Mouse (Mus musculus): ENCODE data around the gene Tas2r129.
"Not testable (repeated sequence)": the region's sequence is repeated elsewhere in the genome, so short reads cannot be mapped to it uniquely, and the experiment has no call there.

Tas2r129 gene

GRCm38 (mm10) chr6:132950802-132951201 is at the start of gene Tas2r129:
Gene Tas2r129, plus strand, starts transcription at chr6:132951102.
- DNase-seq (ENCODE audit: low spot score in 2 of 2): no peak

- no peak for DNase-seq (ENCODE audit: low spot score in 2 of 2)
Observed at GRCm38 (mm10) chr6:132909351-132909750, 41.6 kb upstream of the Tas2r129 start, which contains the start of gene Tas2r125. Gene Tas2r125, plus strand, starts transcription at chr6:132909651.

- not testable (repeated sequence) for DNase-seq (ENCODE audit: low spot score in 2 of 2)
Observed at GRCm38 (mm10) chr6:132941376-132941775, 9.5 kb upstream of the Tas2r129 start.

GRCm38 (mm10) chr6:132957819-132958218 is 6.9 kb downstream of the Tas2r129 start, which contains the start of gene Tas2r131:
Gene Tas2r131, minus strand, starts transcription at chr6:132957919.
- no peak for DNase-seq (ENCODE audit: low spot score in 2 of 2)

- no peak for DNase-seq (ENCODE audit: low spot score in 2 of 2)
Observed at GRCm38 (mm10) chr6:132980865-132981264, 30.0 kb downstream of the Tas2r129 start, which contains the start of gene Tas2r109. Gene Tas2r109, minus strand, starts transcription at chr6:132980965.

All from spleen, postnatal 36 days (tissue).